Mouse (Mus musculus) liver, embryonic 11.5 days (tissue): ENCODE results near the gene Arsa. TPM values are rescaled to one million over a fixed set of nuclear protein-coding genes. Genes with fewer than 3 reads are reported as not detected.
"Not testable (repeated sequence)": the region's sequence is repeated elsewhere in the genome, so short reads cannot be mapped to it uniquely, and the experiment has no call there.

ENCODE experiments used
- ATAC-seq: fragments of 200-750 bp; cut with Nextera tagmentation; replicated peaks from 2 replicates; pipeline ENCODE4 v1.8.0; 2017; ENCODE audit warnings: moderate number of reproducible peaks, mild to moderate bottlenecking, moderate TSS enrichment, moderate library complexity; ENCODE audit not compliant: low FRiP score
- DNase-seq: peaks from one replicate; pipeline ENCODE4 v3.0.0-alpha.2; 2017; ENCODE audit warnings: low spot score
- H3K27ac ChIP-seq: fragments of 300-500 bp; sonication (generic); 2 replicates; pipeline ENCODE4 v1.5.1; 2014; ENCODE audit warnings: mild to moderate bottlenecking, low read depth, low read length, control low read depth
- H3K27me3 ChIP-seq: fragments of 300-500 bp; sonication (generic); replicated peaks from 2 replicates; pipeline ENCODE4 v1.6.1; 2014; ENCODE audit warnings: low read length, mixed read lengths; ENCODE audit not compliant: control insufficient read depth, insufficient read depth
- H3K36me3 ChIP-seq: fragments of 300-500 bp; sonication (generic); 2 replicates; pipeline ENCODE4 v1.6.1; 2014; ENCODE audit warnings: mild to moderate bottlenecking, low read length, moderate library complexity, mixed read lengths; ENCODE audit not compliant: control insufficient read depth, insufficient read depth
- H3K4me1 ChIP-seq: fragments of 300-500 bp; sonication (generic); replicated peaks from 2 replicates; pipeline ENCODE4 v1.6.1; 2014; ENCODE audit warnings: low read length, mixed read lengths; ENCODE audit not compliant: control insufficient read depth, insufficient read depth
- H3K4me2 ChIP-seq: fragments of 300-500 bp; sonication (generic); 2 replicates; pipeline ENCODE4 v1.6.1; 2014; ENCODE audit warnings: mild to moderate bottlenecking, control low read depth, moderate library complexity
- H3K4me3 ChIP-seq: fragments of 300-500 bp; sonication (generic); 2 replicates; pipeline ENCODE4 v1.5.1; 2014; ENCODE audit warnings: low read depth, low read length, control low read depth
- H3K9ac ChIP-seq: fragments of 300-500 bp; sonication (generic); 2 replicates; pipeline ENCODE4 v1.6.1; 2014; ENCODE audit warnings: low read depth, low read length, control low read depth
- H3K9me3 ChIP-seq: fragments of 300-500 bp; sonication (generic); 2 replicates; pipeline ENCODE4 v1.6.1; 2016; ENCODE audit warnings: low read length, inconsistent platforms, mixed read lengths; ENCODE audit not compliant: control insufficient read depth
- WGBS: fragments of 180-500 bp; shearing (Covaris S2); extraction: QIAGEN DNeasy Blood & Tissue Kit; methylation state at CpG from one replicate; pipeline ENCODE4 v1.1.7; 2014; 5-methylcytosine and 5-hydroxymethylcytosine counted together
- polyA plus RNA-seq: library from polyadenylated mRNA; unstranded; fragments of >200 nt; fragmentation: Nextera tagmentation; extraction: Ambion mirVana; gene quantifications from 2 replicates; pipeline ENCODE4 v1.2.1, GENCODE M21; 2014

Gene Arsa
- polyA plus RNA-seq, 1 experiment from 2014 or later = 9.0 TPM

- DNase-seq = no peak
- Histone ChIP-seq H3K27ac (no peak overlapping the region), H3K4me2 (no peak overlapping the region), H3K27me3 (no peaks in the 10 kb centered on the region), H3K9ac (no peak overlapping the region), H3K4me1 (peaks cover 8% of the 10 kb centered on the region), H3K9me3 (no peaks in the 10 kb centered on the region), H3K4me3 (no peak overlapping the region), H3K36me3 (peaks cover 5% of the 10 kb centered on the region; the same call in 1 of the 2 replicates)
- 90% methylated on average over 6 of the region's 6 CpGs for WGBS
- ATAC-seq = no peak
Measured at GRCm38 (mm10) chr15:89431806-89432205, 45.4 kb downstream of the Arsa start.

- peaks cover 8% of the 10 kb centered on the region for H3K4me1 ChIP-seq
- H3K9me3 ChIP-seq = no peaks in the 10 kb centered on the region
- H3K4me2 ChIP-seq = peak overlapping the region; percentile 38
- ATAC-seq (no peak), DNase-seq (no peak)
- no peak overlapping the region for H3K27ac ChIP-seq
- no peaks in the 10 kb centered on the region for H3K27me3 ChIP-seq
- H3K9ac ChIP-seq = no peak overlapping the region
- no peak overlapping the region for H3K4me3 ChIP-seq
- H3K36me3 ChIP-seq = peaks cover 7% of the 10 kb centered on the region; the same call in 1 of the 2 replicates
- 74% methylated on average over 3 of the region's 3 CpGs for WGBS
Measured at GRCm38 (mm10) chr15:89431271-89431670, 46.0 kb downstream of the Arsa start.

- 76% methylated on average over 9 of the region's 9 CpGs for WGBS
- H3K4me2 ChIP-seq = peak overlapping the region; percentile 93
- not testable (repeated sequence) for H3K9me3 ChIP-seq, DNase-seq, ATAC-seq, H3K36me3 ChIP-seq, H3K27ac ChIP-seq, H3K27me3 ChIP-seq, H3K9ac ChIP-seq
- H3K4me3 ChIP-seq = peak overlapping the region; percentile 76; the same call in 1 of the 2 replicates
- H3K4me1 ChIP-seq = peaks cover 11% of the 10 kb centered on the region
Measured at GRCm38 (mm10) chr15:89430771-89431170, 46.5 kb downstream of the Arsa start.

- H3K4me2 ChIP-seq = peak overlapping the region; percentile 93
- peak overlapping the region; percentile 76 for H3K4me3 ChIP-seq
- DNase-seq (no peak), ATAC-seq (no peak)
- H3K4me1 ChIP-seq = peaks cover 11% of the 10 kb centered on the region
- 41% methylated on average over 6 of the region's 6 CpGs for WGBS
- H3K27me3 ChIP-seq = no peaks in the 10 kb centered on the region
- peak overlapping the region; percentile 96 for H3K27ac ChIP-seq
- H3K9me3 ChIP-seq = no peaks in the 10 kb centered on the region
- H3K9ac ChIP-seq = peak overlapping the region; percentile 86
- peaks cover 7% of the 10 kb centered on the region; the same call in 1 of the 2 replicates for H3K36me3 ChIP-seq
Measured at GRCm38 (mm10) chr15:89430341-89430740, 46.9 kb downstream of the Arsa start.

GRCm38 (mm10) chr15:89429352-89430221 lies 47.6 kb downstream of the Arsa start, which contains the start of the genes C730034F03Rik, Gm44502 and Chkb:
Gene C730034F03Rik (plus strand): TSS chr15:89429589.
Gene Gm44502 (minus strand): TSS chr15:89429696.
Gene Chkb (minus strand): TSS chr15:89429908.
- Histone ChIP-seq H3K9me3 (no peaks in the 10 kb centered on the region), H3K4me3 (peak within 1 kb of the TSS; percentile 76), H3K27me3 (no peaks in the 10 kb centered on the region), H3K27ac (peak within 1 kb of the TSS; percentile 96), H3K9ac (peak within 1 kb of the TSS; percentile 86), H3K4me1 (peaks cover 11% of the 10 kb centered on the region), H3K36me3 (peaks cover 7% of the 10 kb centered on the region; the same call in 1 of the 2 replicates), H3K4me2 (peak within 1 kb of the TSS; percentile 93)
- ATAC-seq (peak; percentile 90), DNase-seq (peak; percentile 91)
- WGBS = under 1% methylated on average over 70 of the region's 70 CpGs

GRCm38 (mm10) chr15:89428821-89429351 lies 48.3 kb downstream of the Arsa start:
- Histone ChIP-seq H3K4me2 (peak overlapping the region; percentile 93), H3K36me3 (peaks cover 7% of the 10 kb centered on the region; the same call in 1 of the 2 replicates), H3K9me3 (no peaks in the 10 kb centered on the region), H3K9ac (peak overlapping the region; percentile 86), H3K27me3 (no peaks in the 10 kb centered on the region), H3K4me1 (peaks cover 8% of the 10 kb centered on the region), H3K4me3 (peak overlapping the region; percentile 76), H3K27ac (peak overlapping the region; percentile 96)
- ATAC-seq (peak; percentile 18), DNase-seq (no peak)
- WGBS = 9% methylated on average over 22 of the region's 22 CpGs

GRCm38 (mm10) chr15:89428136-89428790 lies 49.0 kb downstream of the Arsa start:
- ATAC-seq (no peak), DNase-seq (no peak)
- WGBS = 85% methylated on average over 19 of the region's 19 CpGs
- H3K27ac ChIP-seq = no peak overlapping the region
- H3K9ac ChIP-seq = peak overlapping the region; percentile 86; the same call in 1 of the 2 replicates
- H3K4me1 ChIP-seq = peaks cover 8% of the 10 kb centered on the region
- peak overlapping the region; percentile 76 for H3K4me3 ChIP-seq
- H3K27me3 ChIP-seq = no peaks in the 10 kb centered on the region
- peaks cover 7% of the 10 kb centered on the region; the same call in 1 of the 2 replicates for H3K36me3 ChIP-seq
- peak overlapping the region; percentile 93 for H3K4me2 ChIP-seq
- no peaks in the 10 kb centered on the region for H3K9me3 ChIP-seq

- Histone ChIP-seq H3K9ac (no peak overlapping the region), H3K4me2 (no peak overlapping the region), H3K9me3 (no peaks in the 10 kb centered on the region), H3K27ac (no peak overlapping the region), H3K4me1 (peaks cover 8% of the 10 kb centered on the region), H3K27me3 (no peaks in the 10 kb centered on the region), H3K4me3 (no peak overlapping the region), H3K36me3 (peaks cover 7% of the 10 kb centered on the region; the same call in 1 of the 2 replicates)
- 93% methylated on average over 10 of the region's 10 CpGs for WGBS
- ATAC-seq (no peak), DNase-seq (no peak)
Measured at GRCm38 (mm10) chr15:89426716-89427115, 50.5 kb downstream of the Arsa start.
